Mouse (Mus musculus) gastrocnemius, postnatal 36 days (tissue): ENCODE measurements around the gene Pygo2. TPM values are rescaled to one million over a fixed set of nuclear protein-coding genes. Genes with fewer than 3 reads are reported as not detected.
"Not testable (repeated sequence)": the region's sequence is repeated elsewhere in the genome, so short reads cannot be mapped to it uniquely, and the experiment has no call there.

Experiments used
- DNase-seq, 2 experiments: peaks; one replicate each; pipeline ENCODE4 v3.0.0; 2022
- intact Hi-C: fragments of 180-260 bp; cut with DNase I; formaldehyde crosslinking; loops from one replicate; pipeline ENCODE4 v1.15.1; 2025
- total RNA-seq, 2 experiments: library from RNA; stranded (reverse); gene quantifications; 2 replicates each; pipeline ENCODE4 v1.2.3; 2021

The Pygo2 gene
- total RNA-seq, 2 experiments from 2014 or later, result 8.4 to 11.2 TPM

DNA sequence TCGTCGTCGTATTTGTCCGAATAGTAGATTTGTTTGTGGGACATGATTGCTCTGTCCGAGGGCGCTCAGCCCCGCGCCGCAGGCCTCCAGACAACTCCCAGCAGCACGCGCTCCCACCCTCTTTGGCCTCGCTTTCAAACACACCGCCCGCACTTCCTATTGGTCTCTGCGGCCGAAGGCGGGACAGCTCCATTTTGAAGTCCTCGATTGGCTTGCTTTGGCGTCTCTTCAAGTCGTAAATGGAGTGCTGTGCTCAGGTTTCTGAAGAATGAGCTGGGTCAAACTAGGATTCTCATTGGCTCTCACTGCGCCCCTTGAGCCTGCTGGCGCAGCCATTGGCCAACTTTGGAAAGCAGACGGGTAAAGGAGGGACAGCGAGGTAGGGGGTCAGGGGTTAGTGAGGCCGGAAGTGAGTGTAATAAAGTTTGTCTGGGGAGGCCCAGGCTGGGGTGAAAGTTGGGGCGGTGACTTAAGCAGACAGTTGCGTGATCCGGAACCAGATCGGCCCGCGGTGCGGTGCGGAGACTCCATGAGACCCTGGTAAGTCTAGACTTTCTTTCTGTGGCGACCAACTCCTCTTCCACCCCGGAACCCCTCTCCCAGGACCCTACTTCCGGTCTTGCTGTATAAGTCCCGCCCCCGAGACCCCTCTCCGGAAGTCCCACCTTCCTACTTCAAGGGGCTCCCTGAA, 11.7 kb upstream of the Pygo2 start, which contains the start of the genes Cks1b and Shc1:
Gene Cks1b (minus strand): TSS at position 214 of the 691 bp plus-strand sequence.
Gene Shc1 (plus strand): TSS at position 274 of the 691 bp plus-strand sequence.
- DNase-seq, result peak; percentile 86 to 90
- intact Hi-C loops, result no loop called here

- DNase-seq, result peak; percentile 69 to 80
Measured at GRCm38 (mm10) chr3:89418861-89419250, 11.2 kb upstream of the Pygo2 start.

DNA sequence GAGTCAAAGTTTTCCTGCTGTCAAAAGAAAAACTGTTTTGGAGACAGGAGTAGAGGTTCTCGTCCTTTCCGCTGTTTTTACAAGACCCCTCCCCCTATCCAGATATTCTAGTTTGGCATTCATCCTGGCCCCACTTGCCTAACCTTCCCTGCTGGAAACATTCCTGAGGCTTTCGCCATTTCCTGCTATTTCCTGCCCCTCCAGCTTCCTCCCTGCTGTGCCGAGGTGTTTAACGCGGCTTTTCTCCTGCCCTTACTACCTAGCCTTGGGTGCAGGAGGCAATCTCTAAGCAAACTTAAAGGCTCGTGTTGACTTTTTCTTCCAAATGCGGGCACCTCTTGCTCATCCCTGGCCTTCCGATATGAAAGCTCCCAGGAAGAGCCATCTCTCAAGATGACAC, 10.4 kb upstream of the Pygo2 start:
- intact Hi-C loops, result no loop called here
- DNase-seq, result peak in 1 of 2 experiments; percentile 44

More at GRCm38 (mm10) chr3:89418861-89419250, 11.2 kb upstream of the Pygo2 start:
- intact Hi-C loops, result no loop called here

- no peak for DNase-seq
- intact Hi-C loops, result no loop called here
Measured at GRCm38 (mm10) chr3:89419981-89420380, 10.0 kb upstream of the Pygo2 start.

DNA sequence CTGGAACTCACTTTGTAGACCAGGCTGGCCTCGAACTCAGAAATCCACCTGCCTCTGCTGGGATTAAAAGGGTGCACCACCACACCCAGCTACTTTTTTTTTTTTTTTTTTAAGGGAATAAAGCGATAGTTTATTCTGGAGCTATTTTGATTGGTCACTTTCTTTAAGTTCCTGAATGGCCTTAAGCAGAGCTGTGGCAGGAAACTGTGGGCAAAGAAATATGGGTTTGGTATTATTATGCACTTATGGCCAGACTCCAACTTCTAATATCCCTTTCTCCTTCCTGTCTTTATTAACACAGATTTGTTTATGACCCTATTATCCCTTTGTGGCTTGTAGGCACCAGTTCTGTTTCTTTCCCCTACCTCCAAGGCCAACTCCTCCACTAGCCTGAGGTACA, 9.6 kb upstream of the Pygo2 start:
- DNase-seq, result no peak
- intact Hi-C loops, result no loop called here

DNA sequence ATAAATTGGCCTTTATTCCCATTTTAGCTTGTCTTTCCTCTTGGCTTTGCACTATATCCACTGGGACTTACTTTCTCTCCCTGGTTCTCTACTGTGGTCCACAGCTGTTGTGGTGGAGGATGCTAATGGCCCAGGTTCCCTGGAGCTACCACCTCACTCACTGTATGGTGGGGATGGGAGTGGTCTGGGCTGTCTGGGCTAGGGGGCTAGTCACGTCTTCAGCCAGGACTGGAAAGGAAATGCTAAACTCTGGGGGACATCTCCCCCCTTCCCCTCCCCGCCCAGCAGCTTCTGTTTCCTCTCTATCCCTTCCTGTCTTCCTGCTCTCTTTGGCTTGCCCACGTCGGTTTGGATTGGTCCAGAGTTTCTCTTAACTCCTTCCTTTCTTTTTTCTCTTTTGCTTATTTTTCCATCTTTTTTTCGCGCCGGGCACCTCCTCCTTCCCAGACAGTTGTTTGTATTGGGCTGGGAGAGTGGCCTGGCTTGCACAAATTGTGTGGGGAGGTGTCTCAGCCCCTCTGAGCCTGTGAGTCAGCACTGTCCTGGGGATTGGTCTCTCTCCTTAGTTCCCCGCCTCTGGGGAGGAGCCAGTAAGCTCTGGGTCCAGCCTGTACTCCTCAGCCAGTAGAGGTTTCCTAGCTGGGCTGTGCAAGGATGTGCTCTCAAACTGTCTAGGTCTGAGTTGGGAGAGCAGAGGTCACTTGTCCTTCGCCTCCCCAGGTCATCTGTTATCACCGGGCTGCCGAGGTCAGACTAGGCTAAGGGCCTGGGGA, 8.8 kb upstream of the Pygo2 start:
- intact Hi-C loops, result no loop called here
- DNase-seq, result peak; percentile 71 to 82

DNA sequence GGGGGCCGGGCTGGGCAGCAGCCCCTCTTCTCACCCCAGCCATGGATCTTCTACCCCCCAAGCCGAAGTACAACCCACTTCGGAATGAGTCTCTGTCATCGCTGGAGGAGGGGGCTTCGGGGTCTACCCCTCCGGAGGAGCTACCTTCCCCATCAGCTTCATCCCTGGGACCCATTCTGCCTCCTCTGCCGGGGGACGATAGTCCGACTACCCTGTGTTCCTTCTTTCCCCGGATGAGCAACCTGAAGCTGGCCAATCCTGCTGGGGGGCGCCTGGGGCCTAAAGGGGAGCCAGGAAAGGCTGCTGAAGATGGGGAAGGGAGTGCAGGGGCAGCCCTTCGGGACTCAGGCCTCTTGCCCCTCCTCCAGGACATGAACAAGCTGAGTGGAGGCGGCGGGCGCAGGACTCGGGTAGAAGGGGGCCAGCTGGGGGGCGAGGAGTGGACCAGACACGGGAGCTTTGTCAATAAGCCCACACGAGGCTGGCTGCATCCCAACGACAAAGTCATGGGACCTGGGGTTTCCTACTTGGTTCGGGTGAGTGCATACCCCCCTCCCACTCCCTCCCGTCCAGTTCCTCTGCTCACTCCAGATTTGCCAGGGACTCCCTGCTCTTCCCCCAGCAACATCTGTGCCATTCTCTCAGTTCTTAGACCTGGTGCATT, 8.1 kb upstream of the Pygo2 start:
- peak in 1 of 2 experiments; percentile 27 for DNase-seq
- intact Hi-C loops, result no loop called here

DNA sequence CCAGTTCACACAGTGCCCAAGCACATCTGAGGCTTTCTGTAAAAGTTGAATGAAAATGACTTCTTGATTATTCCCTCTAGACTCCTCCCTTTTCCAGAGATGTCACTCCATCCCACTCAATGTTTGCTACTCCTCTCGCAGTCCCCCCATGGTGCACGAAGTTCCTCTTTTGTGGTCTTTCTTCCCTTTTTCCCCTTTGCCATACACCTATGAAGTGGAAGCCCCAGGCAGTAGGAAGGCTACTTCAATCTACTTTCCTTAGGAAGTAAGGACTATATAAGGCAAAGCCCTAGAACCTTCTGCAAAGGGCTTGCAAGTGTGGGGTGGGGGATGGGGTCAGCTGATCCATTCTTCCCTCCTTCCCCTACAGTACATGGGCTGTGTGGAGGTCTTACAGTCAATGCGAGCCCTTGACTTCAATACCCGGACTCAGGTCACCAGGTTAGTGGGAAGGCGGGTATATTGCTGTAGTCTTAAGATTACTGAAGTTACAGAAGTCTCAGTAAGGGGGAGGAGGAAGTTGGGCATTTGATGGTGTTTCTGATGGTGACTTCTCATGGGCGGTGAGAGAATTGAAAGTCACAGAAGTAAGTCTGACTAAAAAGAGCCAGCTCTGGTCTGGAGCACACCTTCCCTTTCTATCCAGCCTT, 7.3 kb upstream of the Pygo2 start:
- DNase-seq, result no peak
- intact Hi-C loops, result no loop called here

GRCm38 (mm10) chr3:89424416-89425140, 5.4 kb upstream of the Pygo2 start:
- intact Hi-C loops, result no loop called here
- DNase-seq, result no peak

GRCm38 (mm10) chr3:89425141-89425525, 4.9 kb upstream of the Pygo2 start:
- no peak for DNase-seq

GRCm38 (mm10) chr3:89425876-89426275, 4.1 kb upstream of the Pygo2 start:
- intact Hi-C loops, result no loop called here
- DNase-seq, result no peak

More at GRCm38 (mm10) chr3:89425141-89425525, 4.9 kb upstream of the Pygo2 start:
- intact Hi-C loops, result no loop called here

DNA sequence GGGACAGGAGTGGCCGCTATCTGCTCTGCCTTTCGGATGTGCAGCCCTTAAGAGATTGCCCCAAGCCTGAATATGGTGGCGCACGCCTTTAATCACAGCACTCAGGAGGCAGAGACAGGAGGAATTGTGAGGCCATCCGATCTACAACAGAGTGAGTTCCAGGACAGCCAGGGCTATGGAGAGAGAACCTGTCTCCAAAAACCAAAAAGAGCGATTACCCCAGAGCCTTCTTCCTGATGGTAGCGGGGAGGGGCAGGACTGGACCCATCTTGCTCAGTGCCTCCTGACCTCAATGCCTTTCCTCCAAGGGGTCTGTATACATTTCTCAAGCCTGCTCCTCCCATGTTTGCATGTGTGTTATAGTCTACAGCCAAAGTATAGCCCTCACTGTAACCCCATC, 993 bp upstream of the Pygo2 start:
- intact Hi-C loops, DNase-seq: not testable (repeated sequence)

- no peak for DNase-seq
- intact Hi-C loops, result no loop called here
Measured at GRCm38 (mm10) chr3:89432606-89433005, 2.6 kb downstream of the Pygo2 start.

- intact Hi-C loops, result no loop called here
- DNase-seq, result no peak
Measured at GRCm38 (mm10) chr3:89434532-89434931, 4.5 kb downstream of the Pygo2 start.

DNA sequence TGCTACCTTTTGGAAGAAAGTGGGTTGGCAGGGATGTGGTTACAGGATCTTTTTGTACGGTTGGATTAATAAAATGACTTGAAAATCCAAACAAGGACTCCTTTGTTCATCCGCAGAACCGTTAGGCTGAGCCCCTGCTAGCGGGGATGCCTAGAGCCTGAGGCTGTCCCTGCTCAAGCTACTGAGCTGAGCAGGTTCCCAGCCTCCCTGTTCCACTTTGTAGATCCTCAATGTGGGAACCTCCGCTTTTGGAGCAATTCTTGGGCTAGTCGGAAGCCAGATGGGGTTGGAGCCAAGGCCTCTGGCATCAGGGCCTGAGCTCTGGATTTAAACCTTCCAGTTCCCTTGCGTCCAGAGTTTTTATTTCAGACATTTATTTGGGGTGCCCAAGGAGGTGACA, 5.0 kb downstream of the Pygo2 start:
- intact Hi-C loops, result loop anchor here (5.0 kb wide), 1 partner anchor 43 kb away; the partner anchor contains the start of gene Zbtb7b
- no peak for DNase-seq

GRCm38 (mm10) chr3:89436176-89437113, 6.4 kb downstream of the Pygo2 start, which contains the start of gene Pbxip1:
Gene Pbxip1, plus strand, starts transcription at chr3:89436706.
- intact Hi-C loops, result loop anchor here (5.0 kb wide), 1 partner anchor 44 kb away; the partner anchor contains the start of gene Zbtb7b
- peak; percentile 57 to 63 for DNase-seq

DNA sequence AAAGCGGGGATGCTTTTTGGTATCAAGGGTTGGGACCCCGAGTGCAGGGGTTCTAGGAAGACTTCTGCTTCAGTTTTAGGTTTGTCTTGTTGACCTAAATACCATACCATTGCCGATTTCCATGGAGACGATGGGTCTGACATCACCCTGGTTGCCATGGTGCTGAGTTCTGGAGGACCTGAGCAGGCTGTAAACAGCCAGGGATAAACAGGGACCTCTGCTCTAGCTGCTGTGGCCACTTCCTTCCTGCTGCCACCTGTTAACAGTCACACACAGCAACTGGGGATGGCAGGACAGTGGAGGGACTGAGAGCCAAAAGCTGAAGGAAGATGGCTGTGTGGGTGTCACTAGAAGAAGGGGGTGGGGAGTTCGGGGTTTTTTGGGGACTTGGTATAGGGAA, 7.3 kb downstream of the Pygo2 start:
- intact Hi-C loops, result loop anchor here (5.0 kb wide), 1 partner anchor 45 kb away; the partner anchor contains the start of gene Zbtb7b
- DNase-seq, result no peak

DNA sequence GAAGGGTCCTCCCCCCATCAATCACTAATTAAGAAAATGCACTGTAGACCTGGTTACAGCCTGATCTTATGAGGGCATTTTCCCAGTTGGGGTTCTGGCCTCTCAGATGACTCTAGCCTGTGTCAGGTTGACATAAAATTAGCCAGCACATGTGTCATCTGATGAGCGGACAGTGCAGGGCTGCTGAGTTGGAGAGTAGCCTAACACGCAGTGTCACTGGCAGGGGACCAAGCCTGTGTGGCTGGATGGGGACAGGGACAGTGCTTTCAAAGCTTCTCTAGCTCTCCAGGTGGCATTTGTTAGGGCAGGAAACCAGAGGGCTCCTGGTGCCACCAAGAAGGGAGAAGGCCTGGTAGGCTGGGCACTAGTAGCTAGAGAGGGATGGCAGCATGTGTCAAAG, 10.7 kb downstream of the Pygo2 start:
- intact Hi-C loops, result no loop called here

More for the DNA sequence above, 10.7 kb downstream of the Pygo2 start:
- peak; percentile 59 to 64 for DNase-seq
